Mouse (Mus musculus) hindbrain, postnatal 0 days (tissue): ENCODE data around the gene Ptbp1. TPM values are rescaled to one million over a fixed set of nuclear protein-coding genes. Genes with fewer than 3 reads are reported as not detected.

Experiments
- ATAC-seq: fragments of 200-750 bp; cut with Nextera tagmentation; 2 replicates; pipeline ENCODE4 v1.8.0; 2017; ENCODE audit warnings: mild to moderate bottlenecking, moderate TSS enrichment, moderate library complexity
- DNase-seq: peaks from one replicate; pipeline ENCODE4 v3.0.0-alpha.2; 2015; ENCODE audit warnings: low spot score
- H3K27ac ChIP-seq: fragments of 300-500 bp; sonication (generic); 2 replicates; pipeline ENCODE4 v1.5.1; 2014; ENCODE audit warnings: mild to moderate bottlenecking
- H3K27me3 ChIP-seq: fragments of 300-500 bp; sonication (generic); 2 replicates; pipeline ENCODE4 v1.6.1; 2014; ENCODE audit warnings: low read length, mixed read lengths; ENCODE audit not compliant: insufficient read depth
- H3K36me3 ChIP-seq: fragments of 300-500 bp; sonication (generic); 2 replicates; pipeline ENCODE4 v1.6.1; 2014; ENCODE audit warnings: low read length, mixed read lengths; ENCODE audit not compliant: insufficient read depth
- H3K4me1 ChIP-seq: fragments of 300-500 bp; sonication (generic); 2 replicates; pipeline ENCODE4 v1.6.1; 2014; ENCODE audit warnings: antibody characterized with exemption, low read length, mixed read lengths; ENCODE audit not compliant: insufficient read depth
- H3K4me2 ChIP-seq: fragments of 300-500 bp; sonication (generic); 2 replicates; pipeline ENCODE4 v1.6.1; 2014; ENCODE audit warnings: low read depth, mild to moderate bottlenecking, low read length, moderate library complexity, mixed read lengths
- H3K4me3 ChIP-seq: fragments of 300-500 bp; sonication (generic); 2 replicates; pipeline ENCODE4 v1.5.1; 2014; ENCODE audit warnings: low read length
- H3K9ac ChIP-seq: fragments of 300-500 bp; sonication (generic); replicated peaks from 2 replicates; pipeline ENCODE4 v1.6.1; 2014; ENCODE audit warnings: mild to moderate bottlenecking, low read length, moderate library complexity, mixed read lengths
- H3K9me3 ChIP-seq: fragments of 300-500 bp; sonication (generic); 2 replicates; pipeline ENCODE4 v1.6.1; 2016; ENCODE audit warnings: low read length, mixed read lengths
- CTCF ChIP-seq: IDR thresholded peaks from 2 replicates; pipeline ENCODE4 v1.5.1; 2016; ENCODE audit warnings: antibody characterized with exemption, control low read depth, low read depth
- WGBS: fragments of 180-500 bp; shearing (Covaris S2); extraction: QIAGEN DNeasy Blood & Tissue Kit; methylation state at CpG from one replicate; pipeline ENCODE4 v1.1.7; 2014; 5-methylcytosine and 5-hydroxymethylcytosine counted together
- polyA plus RNA-seq: library from polyadenylated mRNA; unstranded; fragments of >200 nt; fragmentation: Nextera tagmentation; extraction: Ambion mirVana; gene quantifications from 2 replicates; pipeline ENCODE4 v1.2.1, GENCODE M21; 2015
- total RNA-seq: library from RNA; depleted of rRNA; stranded (reverse); fragments of >200 nt; gene quantifications from 2 replicates; pipeline ENCODE4 v1.2.3, GENCODE M21; 2014

Ptbp1 gene
- total and polyA plus RNA-seq, 2 experiments from 2014 or later = 65.5 to 173 TPM

DNA sequence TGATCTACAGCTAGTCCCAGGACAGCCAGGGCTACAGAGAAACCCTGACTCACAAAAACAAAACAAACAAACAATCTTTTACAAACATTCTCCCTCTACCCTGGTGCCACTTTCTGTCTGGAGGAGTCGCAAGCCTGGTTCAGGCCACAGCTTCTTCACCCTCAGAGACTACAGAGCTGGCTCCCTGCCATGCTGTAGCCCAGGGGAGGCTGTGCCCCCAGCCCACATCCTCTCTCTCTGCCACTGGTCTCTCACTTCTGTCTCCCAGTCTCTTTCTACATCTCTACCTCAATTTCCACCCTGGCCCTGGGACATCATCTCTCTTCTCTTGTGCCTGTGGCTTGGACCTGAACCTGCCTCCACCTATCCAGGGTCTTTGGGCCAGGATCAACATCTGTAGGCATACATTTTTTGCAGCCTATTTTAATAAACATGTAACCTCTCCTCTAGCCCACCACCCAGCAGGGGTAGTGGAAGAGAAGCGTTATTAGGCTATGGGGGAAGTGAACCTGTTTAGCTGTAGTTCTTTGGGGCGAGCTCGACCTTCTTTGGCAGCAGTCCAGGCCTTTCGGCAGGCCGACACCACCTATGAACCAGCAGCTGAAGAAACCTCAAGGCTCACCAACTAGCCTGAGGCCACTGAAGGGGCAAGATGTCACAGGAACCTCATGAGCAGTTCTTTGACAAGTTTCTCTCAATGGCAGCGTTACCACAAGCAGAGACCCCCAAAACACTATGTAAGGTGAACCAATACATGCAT lies 22.0 kb upstream of the Ptbp1 start:
- no peaks in the 10 kb centered on the region for H3K4me1 ChIP-seq
- DNase-seq (no peak), ATAC-seq (no peak)
- no peak for TF ChIP-seq CTCF
- H3K27ac ChIP-seq = no peak overlapping the region
- no peaks in the 10 kb centered on the region for H3K36me3 ChIP-seq
- H3K4me2 ChIP-seq = no peak overlapping the region
- H3K9me3 ChIP-seq = no peaks in the 10 kb centered on the region
- no peaks in the 10 kb centered on the region for H3K27me3 ChIP-seq
- WGBS = 68% methylated on average over 7 of the region's 7 CpGs
- no peak overlapping the region for H3K9ac ChIP-seq
- no peak overlapping the region for H3K4me3 ChIP-seq

DNA sequence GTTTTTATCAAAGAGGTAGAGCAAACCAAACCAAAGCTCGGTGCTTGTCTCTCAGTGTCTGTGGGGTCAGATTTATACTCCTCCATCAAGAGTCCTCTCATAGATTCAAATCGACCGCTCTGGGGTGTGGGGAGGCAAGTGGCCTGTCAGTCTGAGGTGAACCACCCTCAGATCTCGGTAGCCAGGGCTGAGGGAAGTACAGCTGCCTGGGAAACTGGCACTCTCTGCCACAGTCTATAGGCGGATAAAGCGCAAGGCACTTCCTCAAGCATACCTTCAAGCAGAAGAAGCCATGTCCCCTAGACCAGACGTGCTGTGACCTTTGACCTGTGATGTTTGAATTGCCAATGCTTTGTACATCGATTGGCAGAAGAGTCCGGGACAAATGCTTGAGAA lies 21.4 kb upstream of the Ptbp1 start:
- TF ChIP-seq CTCF = no peak
- DNase-seq (no peak), ATAC-seq (no peak)
- WGBS = 80% methylated on average over 9 of the region's 9 CpGs
- Histone ChIP-seq H3K4me2 (no peak overlapping the region), H3K9me3 (no peaks in the 10 kb centered on the region), H3K4me3 (no peak overlapping the region), H3K27ac (no peak overlapping the region), H3K9ac (no peak overlapping the region), H3K4me1 (no peaks in the 10 kb centered on the region), H3K27me3 (no peaks in the 10 kb centered on the region), H3K36me3 (no peaks in the 10 kb centered on the region)

- ATAC-seq (peak; percentile 71), DNase-seq (peak; percentile 83)
- H3K27ac ChIP-seq = no peak overlapping the region
- TF ChIP-seq CTCF = peak; percentile 96
- H3K4me1 ChIP-seq = no peaks in the 10 kb centered on the region
- no peak overlapping the region for H3K4me3 ChIP-seq
- 22% methylated on average over 9 of the region's 9 CpGs for WGBS
- no peaks in the 10 kb centered on the region for H3K27me3 ChIP-seq
- no peaks in the 10 kb centered on the region for H3K36me3 ChIP-seq
- H3K9ac ChIP-seq = no peak overlapping the region
- no peak overlapping the region for H3K4me2 ChIP-seq
- no peaks in the 10 kb centered on the region for H3K9me3 ChIP-seq
These were observed 19.3 kb upstream of the Ptbp1 start for GRCm38 (mm10) chr10:79834769-79835398.

DNA sequence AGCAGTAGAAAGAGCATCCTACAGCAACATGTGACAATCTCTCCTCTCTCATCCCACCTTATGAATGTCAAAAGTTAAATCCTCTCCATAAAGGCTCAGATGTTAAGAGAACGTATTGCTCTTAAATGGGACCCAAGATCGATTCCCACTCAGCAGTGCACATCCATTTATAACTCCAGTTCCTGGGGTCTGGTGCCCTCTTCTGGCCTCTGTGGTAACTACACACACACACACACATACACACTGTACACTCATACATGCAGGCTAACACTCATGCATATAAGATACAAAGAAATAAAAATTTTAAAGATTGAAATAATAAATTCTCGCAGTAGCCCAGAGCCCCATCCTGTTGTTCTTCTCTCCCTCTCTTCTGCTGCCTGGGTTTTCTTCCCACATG lies 17.3 kb upstream of the Ptbp1 start:
- H3K9me3 ChIP-seq = no peaks in the 10 kb centered on the region
- H3K4me1 ChIP-seq = no peaks in the 10 kb centered on the region
- H3K9ac ChIP-seq = no peak overlapping the region
- no peak overlapping the region for H3K27ac ChIP-seq
- H3K4me2 ChIP-seq = no peak overlapping the region
- H3K27me3 ChIP-seq = no peaks in the 10 kb centered on the region
- no peaks in the 10 kb centered on the region for H3K36me3 ChIP-seq
- no peak for DNase-seq
- no peak overlapping the region for H3K4me3 ChIP-seq
- ATAC-seq = no peak
- TF ChIP-seq CTCF = peak; percentile 31; the same call in 1 of the 2 replicates
- 96% methylated on average over 3 of the region's 3 CpGs for WGBS

DNA sequence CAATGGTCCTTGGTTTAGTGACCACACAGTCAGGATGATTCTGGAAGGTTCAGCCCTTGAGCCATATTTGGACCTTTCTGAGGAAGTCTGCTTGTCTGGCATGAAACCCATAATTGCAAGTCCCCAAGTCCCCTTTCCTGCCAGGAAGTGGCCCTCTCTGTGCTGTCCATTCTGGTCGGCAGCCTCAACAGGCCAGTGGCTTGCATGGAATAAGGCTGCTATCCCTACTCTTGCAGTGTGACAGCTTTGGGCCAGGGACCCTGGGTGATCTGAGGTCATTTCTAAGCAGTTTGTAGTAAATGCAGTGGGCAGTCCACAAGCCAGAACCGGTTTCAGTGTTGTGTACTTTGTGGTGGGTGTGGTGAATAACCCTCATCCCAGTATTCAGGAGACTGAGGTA lies 16.1 kb upstream of the Ptbp1 start:
- Histone ChIP-seq H3K27ac (no peak overlapping the region), H3K4me2 (no peak overlapping the region), H3K9ac (no peak overlapping the region), H3K9me3 (no peaks in the 10 kb centered on the region), H3K36me3 (no peaks in the 10 kb centered on the region), H3K4me1 (peaks cover 2% of the 10 kb centered on the region; the same call in 1 of the 2 replicates), H3K4me3 (no peak overlapping the region), H3K27me3 (no peaks in the 10 kb centered on the region)
- WGBS = 63% methylated on average over 2 of the region's 2 CpGs
- no peak for TF ChIP-seq CTCF
- no peak for ATAC-seq
- DNase-seq = no peak

GRCm38 (mm10) chr10:79840091-79840490 lies 14.1 kb upstream of the Ptbp1 start:
- Histone ChIP-seq H3K4me1 (peaks cover 6% of the 10 kb centered on the region; the same call in 1 of the 2 replicates), H3K27ac (peak overlapping the region; percentile 55; the same call in 1 of the 2 replicates), H3K4me2 (no peak overlapping the region), H3K4me3 (no peak overlapping the region), H3K36me3 (no peaks in the 10 kb centered on the region), H3K9ac (no peak overlapping the region), H3K27me3 (no peaks in the 10 kb centered on the region), H3K9me3 (no peaks in the 10 kb centered on the region)
- TF ChIP-seq CTCF = no peak
- DNase-seq = no peak
- 95% methylated on average over 3 of the region's 3 CpGs for WGBS
- ATAC-seq = no peak
